Mouse (Mus musculus) kidney, embryonic 16.5 days (tissue): ENCODE measurements around the gene Gbgt1. TPM values are rescaled to one million over a fixed set of nuclear protein-coding genes. Genes with fewer than 3 reads are reported as not detected.
A peak's percentile ranks its signal among the peaks of the same experiment; 100 is the strongest.

ENCODE experiments used
- ATAC-seq: fragments of 200-750 bp; cut with Nextera tagmentation; 2 replicates; pipeline ENCODE4 v1.8.0; 2017; ENCODE audit warnings: moderate TSS enrichment; ENCODE audit not compliant: low FRiP score, low TSS enrichment
- H3K27ac ChIP-seq: fragments of 300-500 bp; sonication (generic); 2 replicates; pipeline ENCODE4 v1.5.1; 2014; ENCODE audit warnings: low read length
- H3K27me3 ChIP-seq: fragments of 300-500 bp; sonication (generic); 2 replicates; pipeline ENCODE4 v1.6.1; 2014; ENCODE audit warnings: low read length, control low read depth, mixed read lengths; ENCODE audit not compliant: insufficient read depth
- H3K36me3 ChIP-seq: fragments of 300-500 bp; sonication (generic); 2 replicates; pipeline ENCODE4 v1.6.1; 2014; ENCODE audit warnings: low read length, control low read depth, mixed read lengths; ENCODE audit not compliant: insufficient read depth
- H3K4me1 ChIP-seq: fragments of 300-500 bp; sonication (generic); 2 replicates; pipeline ENCODE4 v1.6.1; 2014; ENCODE audit warnings: low read length, control low read depth, mixed read lengths; ENCODE audit not compliant: insufficient read depth
- H3K4me2 ChIP-seq: fragments of 300-500 bp; sonication (generic); replicated peaks from 2 replicates; pipeline ENCODE4 v1.6.1; 2014; ENCODE audit warnings: low read depth, low read length
- H3K4me3 ChIP-seq: fragments of 300-500 bp; sonication (generic); 2 replicates; pipeline ENCODE4 v1.5.1; 2014; ENCODE audit warnings: mild to moderate bottlenecking, low read length
- H3K9ac ChIP-seq: fragments of 300-500 bp; sonication (generic); replicated peaks from 2 replicates; pipeline ENCODE4 v1.6.1; 2014; ENCODE audit warnings: low read length
- H3K9me3 ChIP-seq: fragments of 300-500 bp; sonication (generic); 2 replicates; pipeline ENCODE4 v1.6.1; 2016; ENCODE audit warnings: low read length, control low read depth
- WGBS: fragments of 180-500 bp; shearing (Covaris S2); extraction: QIAGEN DNeasy Blood & Tissue Kit; methylation state at CpG from one replicate; pipeline ENCODE4 v1.1.7; 2014; 5-methylcytosine and 5-hydroxymethylcytosine counted together
- polyA plus RNA-seq: library from polyadenylated mRNA; unstranded; fragments of >200 nt; fragmentation: Nextera tagmentation; extraction: Ambion mirVana; gene quantifications from 2 replicates; pipeline ENCODE4 v1.2.1, GENCODE M21; 2015

The Gbgt1 gene
- polyA plus RNA-seq, result 5.5 and 6.3 TPM in 2 replicates

DNA sequence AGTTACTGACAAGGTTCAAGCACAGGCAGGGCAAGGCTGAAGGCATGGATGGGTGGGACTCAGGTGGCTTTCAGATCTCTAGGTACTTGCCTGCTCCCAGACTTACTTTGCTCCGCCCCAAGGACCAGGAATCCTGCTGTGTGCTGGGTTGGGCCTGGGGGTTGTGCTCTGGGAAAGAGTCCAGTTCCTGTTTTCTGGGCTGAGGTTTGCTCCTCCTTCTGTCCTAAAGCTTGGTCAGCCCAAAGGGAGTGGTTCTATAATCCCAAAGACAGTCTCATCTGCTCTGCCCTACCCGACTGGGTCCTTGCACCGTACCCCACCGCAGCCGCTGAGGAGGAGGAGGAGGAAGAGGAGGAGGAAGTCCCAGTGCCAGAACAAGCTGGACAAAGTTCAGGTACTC lies at the start of gene Gbgt1:
Gbgt1 (plus strand) TSS at position 221 of the 400 bp plus-strand sequence.
- Histone ChIP-seq H3K4me2 (peak within 1 kb of the TSS; percentile 46), H3K27ac (peak within 1 kb of the TSS; percentile 78), H3K9me3 (no peaks in the 10 kb centered on the region), H3K4me1 (peaks cover 6% of the 10 kb centered on the region; the same call in 1 of the 2 replicates), H3K4me3 (peak within 1 kb of the TSS; percentile 34), H3K9ac (peak within 1 kb of the TSS; percentile 52), H3K27me3 (no peaks in the 10 kb centered on the region), H3K36me3 (no peaks in the 10 kb centered on the region)
- WGBS, result 50% methylated on average over 5 of the region's 5 CpGs
- ATAC-seq, result peak; percentile 83

DNA sequence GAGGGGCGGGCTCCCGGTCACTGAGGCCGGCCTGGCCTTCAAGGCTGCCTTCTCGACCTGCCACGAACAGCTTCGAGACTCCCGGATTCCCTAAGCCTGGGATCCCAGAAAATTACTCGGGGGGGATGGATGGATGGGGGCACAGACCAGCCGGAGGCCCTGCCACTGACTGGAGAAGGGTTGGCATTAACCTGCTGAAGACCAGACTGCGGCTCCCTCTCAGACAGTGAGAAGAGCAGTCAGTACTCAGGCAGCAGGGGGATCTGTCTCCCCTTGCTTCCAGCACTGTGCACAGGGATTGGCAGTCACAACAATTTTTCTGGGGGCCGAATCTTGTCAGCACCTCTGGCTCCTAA lies 49.4 kb upstream of the Gbgt1 start:
- Histone ChIP-seq H3K4me1 (peaks cover 13% of the 10 kb centered on the region), H3K27ac (peak overlapping the region; percentile 76), H3K9me3 (no peaks in the 10 kb centered on the region), H3K4me3 (peak overlapping the region; percentile 79), H3K27me3 (no peaks in the 10 kb centered on the region), H3K36me3 (peaks cover 10% of the 10 kb centered on the region; the same call in 1 of the 2 replicates), H3K9ac (peak overlapping the region; percentile 91), H3K4me2 (peak overlapping the region; percentile 94)
- ATAC-seq, result peak; percentile 71
- WGBS, result 4% methylated on average over 11 of the region's 11 CpGs

DNA sequence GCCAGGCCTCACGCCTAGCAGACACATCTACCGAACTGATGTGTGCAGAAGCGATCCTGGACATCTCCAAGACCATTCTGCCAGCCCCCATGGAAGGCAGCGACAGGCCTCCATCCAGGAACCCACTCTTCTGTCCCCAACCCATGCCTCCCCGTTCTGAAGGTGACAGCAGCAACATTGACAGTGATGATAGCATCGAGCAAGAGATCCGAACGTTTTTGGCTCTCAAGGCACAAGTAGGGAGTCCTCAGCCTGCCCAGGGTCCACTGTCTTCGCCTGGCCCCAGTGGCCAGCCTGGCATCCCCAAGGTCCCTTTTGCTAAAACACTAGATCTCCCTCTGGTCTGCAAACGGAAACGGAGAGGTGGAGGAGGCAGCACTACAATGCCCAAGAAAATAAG lies 45.0 kb upstream of the Gbgt1 start:
- H3K4me1 ChIP-seq, result peaks cover 9% of the 10 kb centered on the region
- H3K9me3 ChIP-seq, result no peaks in the 10 kb centered on the region
- H3K27me3 ChIP-seq, result no peaks in the 10 kb centered on the region
- H3K36me3 ChIP-seq, result peaks cover 10% of the 10 kb centered on the region; the same call in 1 of the 2 replicates
- WGBS, result 91% methylated on average over 11 of the region's 11 CpGs
- no peak overlapping the region for H3K4me2 ChIP-seq
- H3K9ac ChIP-seq, result no peak overlapping the region
- H3K27ac ChIP-seq, result no peak overlapping the region
- ATAC-seq, result no peak
- H3K4me3 ChIP-seq, result no peak overlapping the region

DNA sequence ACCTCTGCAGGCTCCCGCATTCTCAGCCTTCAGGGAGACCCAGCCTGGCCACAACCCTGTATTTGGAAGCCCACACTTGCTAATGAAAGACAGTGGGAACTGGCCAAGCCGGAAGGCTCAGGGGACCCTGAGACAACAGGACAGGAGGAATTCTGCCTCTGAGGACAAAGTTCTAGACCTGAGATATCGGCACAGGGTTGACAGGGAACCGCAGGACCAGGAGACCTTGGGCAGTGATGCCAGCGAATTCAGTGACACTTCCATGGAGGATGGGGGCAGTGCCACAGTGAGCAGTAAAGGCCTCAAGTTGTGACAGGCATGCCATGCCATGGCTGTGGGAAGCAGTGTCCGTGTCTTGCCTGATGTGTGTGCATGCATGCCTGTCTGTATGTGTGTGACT lies 43.2 kb upstream of the Gbgt1 start:
- Histone ChIP-seq H3K4me3 (no peak overlapping the region), H3K9ac (no peak overlapping the region), H3K27me3 (no peaks in the 10 kb centered on the region), H3K36me3 (peaks cover 10% of the 10 kb centered on the region; the same call in 1 of the 2 replicates), H3K27ac (no peak overlapping the region), H3K4me2 (no peak overlapping the region), H3K4me1 (no peaks in the 10 kb centered on the region), H3K9me3 (no peaks in the 10 kb centered on the region)
- no peak for ATAC-seq
- WGBS, result 85% methylated on average over 6 of the region's 6 CpGs

DNA sequence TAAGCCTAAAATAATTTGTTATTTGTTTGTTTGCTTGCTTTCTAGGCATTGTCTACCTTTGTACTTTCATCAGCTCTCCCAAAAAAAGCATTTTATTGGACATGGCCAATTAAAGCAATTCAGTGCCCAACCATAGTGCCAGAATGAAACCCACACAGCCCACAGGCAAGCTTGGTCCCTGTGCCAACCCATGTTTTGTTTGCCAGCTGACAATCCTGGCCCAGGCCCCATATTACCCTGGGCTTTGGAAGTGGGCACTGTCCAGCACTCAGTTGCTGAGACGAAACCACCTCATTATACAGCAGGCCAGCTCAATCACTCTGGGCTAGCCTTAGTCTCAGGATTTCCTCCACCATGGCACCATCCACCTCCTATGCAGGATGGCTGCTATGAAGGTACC lies 40.1 kb upstream of the Gbgt1 start:
- no peaks in the 10 kb centered on the region for H3K27me3 ChIP-seq
- 83% methylated on average over 1 of the region's 1 CpGs for WGBS

DNA sequence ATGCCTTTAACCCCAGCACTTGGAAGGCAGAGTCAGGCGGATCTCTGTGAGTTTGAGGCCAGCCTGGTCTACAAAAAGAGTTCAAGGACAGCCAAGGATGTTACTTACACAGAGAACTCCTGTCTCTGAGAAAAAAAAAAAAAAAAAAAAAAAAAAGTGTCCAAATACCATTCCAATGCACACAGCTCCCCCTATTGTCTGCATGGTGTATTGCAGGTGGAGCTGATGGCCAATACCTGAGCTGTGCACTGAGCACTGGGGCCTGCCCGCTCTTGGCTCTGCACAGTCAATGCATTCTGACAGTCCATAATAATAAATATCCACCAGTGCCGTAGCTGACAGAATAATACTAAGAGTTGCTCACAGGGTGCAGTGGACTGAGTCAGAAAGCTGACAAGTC lies 32.8 kb upstream of the Gbgt1 start:
- no peak overlapping the region for H3K4me3 ChIP-seq
- 49% methylated on average over 3 of the region's 3 CpGs for WGBS
- no peak overlapping the region for H3K27ac ChIP-seq
- peaks cover 9% of the 10 kb centered on the region for H3K4me1 ChIP-seq
- H3K36me3 ChIP-seq, result peaks cover 2% of the 10 kb centered on the region
- ATAC-seq, result no peak
- H3K9ac ChIP-seq, result no peak overlapping the region
- no peaks in the 10 kb centered on the region for H3K9me3 ChIP-seq
- no peak overlapping the region for H3K4me2 ChIP-seq
- no peaks in the 10 kb centered on the region for H3K27me3 ChIP-seq

More for the DNA sequence above, 40.1 kb upstream of the Gbgt1 start:
- Histone ChIP-seq H3K4me2 (no peak overlapping the region), H3K4me3 (no peak overlapping the region), H3K4me1 (no peaks in the 10 kb centered on the region), H3K9me3 (no peaks in the 10 kb centered on the region), H3K9ac (no peak overlapping the region), H3K27ac (no peak overlapping the region), H3K36me3 (no peaks in the 10 kb centered on the region; the same call in 1 of the 2 replicates)
- no peak for ATAC-seq

DNA sequence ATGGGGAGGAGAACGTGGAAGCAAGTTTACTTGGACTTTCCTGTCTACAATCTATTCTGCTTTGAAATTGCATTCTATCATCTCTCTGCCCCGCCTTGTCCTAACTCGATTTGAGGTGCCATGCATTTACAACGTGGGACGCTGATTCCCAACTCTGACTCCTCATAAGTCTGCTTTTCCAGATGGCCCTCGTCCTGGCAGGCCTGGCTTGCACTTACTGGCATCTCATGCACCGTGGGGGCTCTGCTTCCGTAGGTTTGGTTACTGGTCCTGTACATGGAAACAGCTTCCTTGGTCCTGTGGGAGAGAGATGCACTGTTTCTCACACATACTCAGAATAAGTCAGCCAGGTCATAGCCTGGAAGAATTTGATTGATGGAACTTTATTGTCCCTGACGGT lies 31.8 kb upstream of the Gbgt1 start:
- no peak overlapping the region for H3K9ac ChIP-seq
- peaks cover 12% of the 10 kb centered on the region for H3K36me3 ChIP-seq
- no peak for ATAC-seq
- peaks cover 12% of the 10 kb centered on the region for H3K4me1 ChIP-seq
- no peak overlapping the region for H3K4me3 ChIP-seq
- no peak overlapping the region for H3K4me2 ChIP-seq
- H3K27ac ChIP-seq, result no peak overlapping the region
- WGBS, result 79% methylated on average over 9 of the region's 9 CpGs
- H3K9me3 ChIP-seq, result no peaks in the 10 kb centered on the region
- no peaks in the 10 kb centered on the region for H3K27me3 ChIP-seq

DNA sequence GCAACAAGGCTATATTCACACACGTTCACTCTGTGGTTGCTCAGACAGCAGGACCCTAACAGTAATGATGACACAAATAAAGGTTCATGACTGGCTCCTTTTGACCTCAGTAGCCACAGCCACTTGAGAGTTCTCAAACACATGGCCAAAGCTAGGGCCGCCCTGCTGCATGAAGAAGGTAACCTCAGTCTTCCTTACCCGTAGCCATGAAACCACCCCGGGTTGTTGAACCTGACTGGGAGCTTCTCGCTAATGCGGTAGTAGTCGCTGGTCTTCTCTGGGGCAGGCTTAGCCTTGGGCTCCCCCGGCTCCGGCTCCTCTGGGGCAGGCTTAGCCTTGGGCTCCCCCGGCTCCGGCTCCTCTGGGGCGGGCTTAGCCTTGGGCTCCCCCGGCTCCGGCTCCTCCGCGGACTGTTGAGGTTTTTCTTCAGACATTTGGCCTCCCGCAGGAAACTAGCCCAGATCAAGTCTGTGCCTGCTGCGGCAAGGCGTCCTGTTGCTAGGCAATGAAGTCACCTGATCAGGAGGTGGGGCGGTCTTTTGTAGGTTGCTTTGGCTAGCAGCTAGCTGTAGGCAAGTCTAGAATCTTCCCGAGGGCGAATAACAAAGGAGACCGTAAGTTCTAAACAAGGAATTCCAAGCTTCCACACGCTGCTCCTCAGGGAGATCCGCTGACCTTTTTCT lies 30.7 kb upstream of the Gbgt1 start, which contains the start of gene 1700007K13Rik:
1700007K13Rik (minus strand) TSS at position 497 of the 683 bp plus-strand sequence.
- H3K27me3 ChIP-seq, result no peaks in the 10 kb centered on the region
- 6% methylated on average over 25 of the region's 25 CpGs for WGBS
- peak; percentile 64 for ATAC-seq

DNA sequence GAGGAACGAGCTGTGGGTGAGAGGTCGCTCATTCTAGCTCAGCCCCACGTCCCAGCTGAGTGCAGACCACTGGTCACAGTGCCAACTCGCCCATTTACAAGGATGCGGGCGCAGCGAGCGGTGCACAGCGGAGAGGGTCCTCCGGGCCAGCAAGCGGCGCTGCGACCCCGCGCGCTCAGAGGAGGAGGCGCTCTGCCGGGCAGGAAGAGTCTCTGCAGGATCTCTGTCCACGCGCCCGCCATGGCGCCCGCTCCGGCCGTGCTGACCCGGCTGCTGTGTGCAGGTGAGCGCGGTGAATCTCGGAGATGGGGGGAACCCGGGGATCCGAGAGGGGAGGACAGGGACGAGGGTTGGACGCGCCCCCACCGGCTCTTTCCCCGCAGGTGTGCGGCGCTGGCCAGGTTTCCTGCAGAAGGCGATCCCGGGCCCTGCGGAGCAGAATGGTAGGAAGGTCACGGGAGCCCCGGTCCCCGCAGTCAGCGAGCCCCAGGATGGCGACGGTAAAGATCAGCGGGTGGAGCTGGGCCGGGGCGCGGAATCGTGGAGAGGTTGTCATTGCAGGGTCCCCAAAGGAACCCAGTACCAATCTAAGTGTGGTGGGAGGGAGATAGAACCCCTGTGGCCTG lies 28.7 kb upstream of the Gbgt1 start, which contains the start of gene Mrps2:
Mrps2 (plus strand) TSS at position 207 of the 626 bp plus-strand sequence.
- under 1% methylated on average over 52 of the region's 52 CpGs for WGBS

More for the DNA sequence above, 30.7 kb upstream of the Gbgt1 start, which contains the start of gene 1700007K13Rik:
- no peak within 1 kb of the TSS for H3K27ac ChIP-seq
- H3K4me3 ChIP-seq, result peak within 1 kb of the TSS; percentile 22
- H3K36me3 ChIP-seq, result peaks cover 23% of the 10 kb centered on the region
- H3K4me2 ChIP-seq, result peak within 1 kb of the TSS; percentile 48
- peaks cover 12% of the 10 kb centered on the region for H3K4me1 ChIP-seq
- H3K9ac ChIP-seq, result peak within 1 kb of the TSS; percentile 57; the same call in 1 of the 2 replicates
- H3K9me3 ChIP-seq, result no peaks in the 10 kb centered on the region

More for the DNA sequence above, 28.7 kb upstream of the Gbgt1 start, which contains the start of gene Mrps2:
- H3K4me1 ChIP-seq, result peaks cover 12% of the 10 kb centered on the region
- H3K4me2 ChIP-seq, result peak within 1 kb of the TSS; percentile 90
- peak within 1 kb of the TSS; percentile 95 for H3K9ac ChIP-seq
- H3K9me3 ChIP-seq, result peaks cover 4% of the 10 kb centered on the region
- no peaks in the 10 kb centered on the region for H3K27me3 ChIP-seq
- ATAC-seq, result peak; percentile 94
- peak within 1 kb of the TSS; percentile 17; the same call in 1 of the 2 replicates for H3K27ac ChIP-seq
- peaks cover 38% of the 10 kb centered on the region for H3K36me3 ChIP-seq
- H3K4me3 ChIP-seq, result peak within 1 kb of the TSS; percentile 94
